Mouse (Mus musculus): Measurements from ENCODE around the gene Ctnna3. TPM values are rescaled to one million over a fixed set of nuclear protein-coding genes. Genes with fewer than 3 reads are reported as not detected.
A peak's percentile ranks its signal among the peaks of the same experiment; 100 is the strongest.

Ctnna3 gene
- polyA plus RNA-seq, 1 experiment from 2014 or later, result 0.55 TPM

GRCm38 (mm10) chr10:64483281-64483680 is 1053.4 kb downstream of the Ctnna3 start:
- no peaks in the 10 kb centered on the region for H3K27me3 ChIP-seq (ENCODE audit: control insufficient read depth, insufficient read depth, low read length)
- no peaks in the 10 kb centered on the region for H3K36me3 ChIP-seq (ENCODE audit: control insufficient read depth, insufficient read depth, low read length)
- no peak overlapping the region for H3K9ac ChIP-seq (ENCODE audit: low read depth, low read length)
- H3K4me1 ChIP-seq (ENCODE audit: control insufficient read depth, insufficient read depth, low read length), result no peaks in the 10 kb centered on the region
- H3K4me2 ChIP-seq (replicated peaks; ENCODE audit: low read depth, low read length), result no peak overlapping the region
- 82% methylated on average over 5 of the region's 5 CpGs for WGBS
- ATAC-seq (ENCODE audit: low FRiP score, low TSS enrichment), result no peak
- no peak overlapping the region for H3K4me3 ChIP-seq (ENCODE audit: low read length)
- no peak overlapping the region for H3K27ac ChIP-seq (ENCODE audit: low read depth, low read length)
- no peaks in the 10 kb centered on the region for H3K9me3 ChIP-seq (ENCODE audit: control insufficient read depth, low read length)

- no peaks in the 10 kb centered on the region for H3K36me3 ChIP-seq (ENCODE audit: control insufficient read depth, insufficient read depth, low read length)
- H3K9ac ChIP-seq (ENCODE audit: low read depth, low read length), result no peak overlapping the region
- no peaks in the 10 kb centered on the region for H3K27me3 ChIP-seq (ENCODE audit: control insufficient read depth, insufficient read depth, low read length)
- H3K27ac ChIP-seq (ENCODE audit: low read depth, low read length), result no peak overlapping the region
- no peaks in the 10 kb centered on the region for H3K4me1 ChIP-seq (ENCODE audit: control insufficient read depth, insufficient read depth, low read length)
- H3K4me2 ChIP-seq (replicated peaks; ENCODE audit: low read depth, low read length), result no peak overlapping the region
- no peak for ATAC-seq (ENCODE audit: low FRiP score, low TSS enrichment)
- H3K9me3 ChIP-seq (ENCODE audit: control insufficient read depth, low read length), result no peaks in the 10 kb centered on the region
- no peak overlapping the region for H3K4me3 ChIP-seq (ENCODE audit: low read length)
Measured at GRCm38 (mm10) chr10:64489471-64489870, 1059.6 kb downstream of the Ctnna3 start.

GRCm38 (mm10) chr10:64543647-64544046 is 1113.7 kb downstream of the Ctnna3 start:
- no peaks in the 10 kb centered on the region for H3K9me3 ChIP-seq (ENCODE audit: control insufficient read depth, low read length)
- H3K27ac ChIP-seq (ENCODE audit: low read depth, low read length), result no peak overlapping the region
- no peaks in the 10 kb centered on the region for H3K4me1 ChIP-seq (ENCODE audit: control insufficient read depth, insufficient read depth, low read length)
- no peak overlapping the region for H3K4me2 ChIP-seq (replicated peaks; ENCODE audit: low read depth, low read length)
- no peaks in the 10 kb centered on the region for H3K27me3 ChIP-seq (ENCODE audit: control insufficient read depth, insufficient read depth, low read length)
- no peak for ATAC-seq (ENCODE audit: low FRiP score, low TSS enrichment)
- WGBS, result 73% methylated on average over 3 of the region's 3 CpGs
- H3K4me3 ChIP-seq (ENCODE audit: low read length), result no peak overlapping the region
- no peak overlapping the region for H3K9ac ChIP-seq (ENCODE audit: low read depth, low read length)
- H3K36me3 ChIP-seq (ENCODE audit: control insufficient read depth, insufficient read depth, low read length), result no peaks in the 10 kb centered on the region

GRCm38 (mm10) chr10:64544389-64544788 is 1114.5 kb downstream of the Ctnna3 start:
- no peak for ATAC-seq (ENCODE audit: low FRiP score, low TSS enrichment)
- WGBS, result 61% methylated on average over 2 of the region's 2 CpGs
- H3K27ac ChIP-seq (ENCODE audit: low read depth, low read length), result no peak overlapping the region
- no peak overlapping the region for H3K4me3 ChIP-seq (ENCODE audit: low read length)
- no peaks in the 10 kb centered on the region for H3K27me3 ChIP-seq (ENCODE audit: control insufficient read depth, insufficient read depth, low read length)
- H3K36me3 ChIP-seq (ENCODE audit: control insufficient read depth, insufficient read depth, low read length), result no peaks in the 10 kb centered on the region
- no peaks in the 10 kb centered on the region for H3K4me1 ChIP-seq (ENCODE audit: control insufficient read depth, insufficient read depth, low read length)
- H3K9me3 ChIP-seq (ENCODE audit: control insufficient read depth, low read length), result no peaks in the 10 kb centered on the region
- no peak overlapping the region for H3K9ac ChIP-seq (ENCODE audit: low read depth, low read length)
- no peak overlapping the region for H3K4me2 ChIP-seq (replicated peaks; ENCODE audit: low read depth, low read length)

GRCm38 (mm10) chr10:64571311-64571710 is 1141.4 kb downstream of the Ctnna3 start:
- Histone ChIP-seq H3K4me3 (ENCODE audit: low read length) (no peak overlapping the region), H3K4me2 (replicated peaks; ENCODE audit: low read depth, low read length) (no peak overlapping the region), H3K4me1 (ENCODE audit: control insufficient read depth, insufficient read depth, low read length) (no peaks in the 10 kb centered on the region), H3K9ac (ENCODE audit: low read depth, low read length) (no peak overlapping the region), H3K27me3 (ENCODE audit: control insufficient read depth, insufficient read depth, low read length) (no peaks in the 10 kb centered on the region), H3K27ac (ENCODE audit: low read depth, low read length) (no peak overlapping the region), H3K9me3 (ENCODE audit: control insufficient read depth, low read length) (no peaks in the 10 kb centered on the region), H3K36me3 (ENCODE audit: control insufficient read depth, insufficient read depth, low read length) (no peaks in the 10 kb centered on the region)
- WGBS, result 75% methylated on average over 3 of the region's 3 CpGs
- ATAC-seq (ENCODE audit: low FRiP score, low TSS enrichment), result no peak

- WGBS, result 68% methylated on average over 2 of the region's 2 CpGs
- no peaks in the 10 kb centered on the region for H3K9me3 ChIP-seq (ENCODE audit: control insufficient read depth, low read length)
- H3K4me1 ChIP-seq (ENCODE audit: control insufficient read depth, insufficient read depth, low read length), result no peaks in the 10 kb centered on the region
- H3K9ac ChIP-seq (ENCODE audit: low read depth, low read length), result no peak overlapping the region
- no peak overlapping the region for H3K27ac ChIP-seq (ENCODE audit: low read depth, low read length)
- no peak overlapping the region for H3K4me2 ChIP-seq (replicated peaks; ENCODE audit: low read depth, low read length)
- H3K27me3 ChIP-seq (ENCODE audit: control insufficient read depth, insufficient read depth, low read length), result no peaks in the 10 kb centered on the region
- H3K36me3 ChIP-seq (ENCODE audit: control insufficient read depth, insufficient read depth, low read length), result no peaks in the 10 kb centered on the region
- H3K4me3 ChIP-seq (ENCODE audit: low read length), result no peak overlapping the region
- ATAC-seq (ENCODE audit: low FRiP score, low TSS enrichment), result no peak
Measured at GRCm38 (mm10) chr10:64588116-64588515, 1158.2 kb downstream of the Ctnna3 start.

GRCm38 (mm10) chr10:64636760-64637159 is 1206.9 kb downstream of the Ctnna3 start:
- 39% methylated on average over 5 of the region's 5 CpGs for WGBS
- Histone ChIP-seq H3K4me2 (replicated peaks; ENCODE audit: low read depth, low read length) (no peak overlapping the region), H3K4me1 (ENCODE audit: control insufficient read depth, insufficient read depth, low read length) (no peaks in the 10 kb centered on the region), H3K9ac (ENCODE audit: low read depth, low read length) (no peak overlapping the region), H3K27ac (ENCODE audit: low read depth, low read length) (no peak overlapping the region), H3K27me3 (ENCODE audit: control insufficient read depth, insufficient read depth, low read length) (no peaks in the 10 kb centered on the region), H3K36me3 (ENCODE audit: control insufficient read depth, insufficient read depth, low read length) (no peaks in the 10 kb centered on the region), H3K4me3 (ENCODE audit: low read length) (no peak overlapping the region), H3K9me3 (ENCODE audit: control insufficient read depth, low read length) (no peaks in the 10 kb centered on the region)
- ATAC-seq (ENCODE audit: low FRiP score, low TSS enrichment), result no peak

- Histone ChIP-seq H3K4me1 (ENCODE audit: control insufficient read depth, insufficient read depth, low read length) (no peaks in the 10 kb centered on the region), H3K27me3 (ENCODE audit: control insufficient read depth, insufficient read depth, low read length) (no peaks in the 10 kb centered on the region), H3K9ac (ENCODE audit: low read depth, low read length) (no peak overlapping the region), H3K27ac (ENCODE audit: low read depth, low read length) (no peak overlapping the region), H3K4me2 (replicated peaks; ENCODE audit: low read depth, low read length) (no peak overlapping the region), H3K36me3 (ENCODE audit: control insufficient read depth, insufficient read depth, low read length) (no peaks in the 10 kb centered on the region), H3K9me3 (ENCODE audit: control insufficient read depth, low read length) (no peaks in the 10 kb centered on the region), H3K4me3 (ENCODE audit: low read length) (no peak overlapping the region)
- ATAC-seq (ENCODE audit: low FRiP score, low TSS enrichment), result no peak
Measured at GRCm38 (mm10) chr10:64639061-64639460, 1209.2 kb downstream of the Ctnna3 start.

GRCm38 (mm10) chr10:64641093-64641492 is 1211.2 kb downstream of the Ctnna3 start:
- Histone ChIP-seq H3K4me3 (ENCODE audit: low read length) (no peak overlapping the region), H3K27ac (ENCODE audit: low read depth, low read length) (no peak overlapping the region), H3K9me3 (ENCODE audit: control insufficient read depth, low read length) (no peaks in the 10 kb centered on the region), H3K9ac (ENCODE audit: low read depth, low read length) (no peak overlapping the region), H3K4me1 (ENCODE audit: control insufficient read depth, insufficient read depth, low read length) (no peaks in the 10 kb centered on the region), H3K36me3 (ENCODE audit: control insufficient read depth, insufficient read depth, low read length) (no peaks in the 10 kb centered on the region), H3K27me3 (ENCODE audit: control insufficient read depth, insufficient read depth, low read length) (no peaks in the 10 kb centered on the region), H3K4me2 (replicated peaks; ENCODE audit: low read depth, low read length) (no peak overlapping the region)
- WGBS, result 50% methylated on average over 4 of the region's 4 CpGs
- no peak for ATAC-seq (ENCODE audit: low FRiP score, low TSS enrichment)

- WGBS, result 24% methylated on average over 8 of the region's 8 CpGs
- Histone ChIP-seq H3K4me2 (replicated peaks; ENCODE audit: low read depth, low read length) (no peak overlapping the region), H3K4me3 (ENCODE audit: low read length) (no peak overlapping the region), H3K4me1 (ENCODE audit: control insufficient read depth, insufficient read depth, low read length) (no peaks in the 10 kb centered on the region), H3K9ac (ENCODE audit: low read depth, low read length) (no peak overlapping the region), H3K27me3 (ENCODE audit: control insufficient read depth, insufficient read depth, low read length) (no peaks in the 10 kb centered on the region), H3K36me3 (ENCODE audit: control insufficient read depth, insufficient read depth, low read length) (no peaks in the 10 kb centered on the region), H3K9me3 (ENCODE audit: control insufficient read depth, low read length) (no peaks in the 10 kb centered on the region), H3K27ac (ENCODE audit: low read depth, low read length) (no peak overlapping the region)
- ATAC-seq (ENCODE audit: low FRiP score, low TSS enrichment), result peak; percentile 75
Measured at GRCm38 (mm10) chr10:64641576-64641975, 1211.7 kb downstream of the Ctnna3 start.
